Mouse (Mus musculus): ENCODE measurements at regions not wholly inside any gene's neighbourhood (a gene's known extent, or its start where the extent isn't known, plus 50 kb on each side); places are given as distances from the start of the nearest gene placed in this dataset.

DNA sequence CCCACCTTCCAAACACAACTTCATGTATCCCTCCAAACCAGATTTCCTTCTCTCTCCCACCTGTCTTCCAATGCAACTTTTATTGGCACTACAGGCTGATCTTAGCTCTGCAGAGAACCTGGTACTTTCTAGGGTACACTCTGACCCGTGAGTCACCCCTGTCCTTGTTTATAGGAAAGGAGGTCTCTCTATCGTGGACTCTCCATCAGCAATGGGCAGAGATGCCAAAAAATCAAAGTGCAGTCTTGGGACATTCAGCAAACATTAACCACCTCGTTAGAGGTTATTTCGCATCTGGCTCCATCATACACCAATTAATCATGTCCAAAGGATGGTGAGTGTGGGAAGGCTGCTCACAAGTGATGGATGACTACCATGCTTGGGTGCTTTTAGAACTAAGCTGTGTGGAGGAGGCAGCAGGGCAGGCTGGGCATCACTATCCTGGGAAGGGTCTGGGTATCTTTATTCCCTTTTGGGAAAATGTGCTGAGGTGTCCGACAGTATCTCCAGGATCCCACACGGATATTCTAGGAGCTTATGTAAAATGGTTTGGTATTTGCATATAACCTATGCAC is 214.0 kb upstream of the Dynlrb2 start:
- no peak for TF ChIP-seq GATA1 (IDR thresholded peaks at IDR 0.05; ENCODE audit: borderline replicate concordance, low read length)
- TF ChIP-seq FLI1 (IDR thresholded peaks at IDR 0.05; ENCODE audit: low read length) = no peak
